Mouse (Mus musculus) cerebellum, adult 2 months (tissue): ENCODE results near the gene Pxylp1.

Source experiments
- CTCF ChIP-seq: fragments of 200-500 bp; IDR thresholded peaks from 2 replicates; pipeline ENCODE4 v1.5.1; 2011; ENCODE audit warnings: low read depth, mild to moderate bottlenecking, control low read depth, low read length, moderate library complexity, borderline replicate concordance; ENCODE audit not compliant: insufficient read depth
- POLR2A ChIP-seq: fragments of 200-500 bp; IDR thresholded peaks from 2 replicates; pipeline ENCODE4 v1.6.1; 2011; ENCODE audit warnings: low read length, control low read depth, borderline replicate concordance; ENCODE audit not compliant: insufficient read depth

DNA sequence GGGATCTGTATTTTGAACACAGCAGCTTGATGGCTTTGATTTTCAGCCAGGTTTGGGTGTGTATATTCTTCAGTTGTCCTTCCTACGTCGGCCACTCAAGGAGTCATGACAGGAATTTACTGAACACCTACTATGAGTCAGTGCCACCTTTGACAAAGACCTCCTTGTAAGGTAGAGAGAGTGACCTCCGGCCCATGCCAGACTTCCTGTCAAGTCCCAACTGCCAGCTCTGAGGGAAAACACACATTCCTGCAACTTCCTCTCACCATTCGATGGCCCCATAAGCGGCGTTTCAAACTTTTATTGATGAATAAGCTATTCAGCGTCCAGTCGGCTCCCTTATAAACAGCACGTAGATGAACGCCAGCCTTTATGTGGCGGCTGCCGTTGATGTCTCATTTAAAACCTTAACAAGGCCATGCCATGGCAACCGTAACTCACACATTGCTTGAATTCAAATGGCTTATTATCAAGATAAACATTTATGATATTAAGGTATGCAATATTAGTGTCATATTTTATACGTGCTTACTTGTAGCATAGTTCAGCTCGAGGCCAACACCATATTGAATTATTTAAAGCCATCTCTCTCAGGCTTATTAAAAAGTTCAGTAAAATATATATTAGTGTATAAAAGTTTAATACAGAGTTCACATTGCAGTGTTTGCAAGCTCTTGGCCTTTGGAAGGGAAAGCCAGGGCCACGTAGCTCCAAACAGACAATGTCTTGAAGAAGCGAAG, 31.3 kb upstream of the Pxylp1 start:
- TF ChIP-seq POLR2A (no peak), CTCF (no peak)
